Comparison of ENCODE assay signal across 9 mouse cellular contexts in genomic region chr12:102451126-102451851, GRCm38 (mm10). TPM values are rescaled to one million over a fixed set of nuclear protein-coding genes. Genes with fewer than 3 reads are reported as not detected.
DNase-seq lines count a peak whose midpoint lies in the region; ATAC-seq lines count a peak whose summit lies in the region.
"Had no signal": no experiment of that assay in that cellular context is flagged by ENCODE, and none has a peak within 500 bp of the region (broad histone marks: within the 10 kb centered on the region; RNA-seq: fewer than 3 reads in every experiment).

No protein-coding gene starts in this region.

- H3K4me1 ChIP-seq in intestine, embryonic 14.5 days (replicated peaks; ENCODE audit: control insufficient read depth, insufficient read depth, low read length): no peaks in the 10 kb centered on the region
- H3K4me1 ChIP-seq in intestine, embryonic 15.5 days (replicated peaks): no peaks in the 10 kb centered on the region
- peaks cover 24% of the 10 kb centered on the region for H3K4me1 ChIP-seq in liver, embryonic 12.5 days
- no peaks in the 10 kb centered on the region for H3K4me1 ChIP-seq in midbrain, embryonic 13.5 days (replicated peaks)

- H3K36me3 ChIP-seq in intestine, embryonic 14.5 days (ENCODE audit: control insufficient read depth, insufficient read depth, low read length): no peaks in the 10 kb centered on the region
- H3K36me3 ChIP-seq in intestine, embryonic 15.5 days: no peaks in the 10 kb centered on the region
- H3K36me3 ChIP-seq in liver, embryonic 12.5 days: no peaks in the 10 kb centered on the region
- H3K36me3 ChIP-seq in midbrain, embryonic 13.5 days: no peaks in the 10 kb centered on the region

- H3K9me3 ChIP-seq in intestine, embryonic 14.5 days (ENCODE audit: control insufficient read depth, low read length): no peaks in the 10 kb centered on the region
- H3K9me3 ChIP-seq in intestine, embryonic 15.5 days: no peaks in the 10 kb centered on the region
- no peaks in the 10 kb centered on the region for H3K9me3 ChIP-seq in liver, embryonic 12.5 days (replicated peaks)
- H3K9me3 ChIP-seq in midbrain, embryonic 13.5 days: 0 out of 2 replicates have a peak, but pooled peaks cover 2% of the 10 kb centered on the region

- no peak overlapping the region for H3K4me2 ChIP-seq in intestine, embryonic 14.5 days (ENCODE audit: low read length)
- no peak overlapping the region for H3K4me2 ChIP-seq in intestine, embryonic 15.5 days (replicated peaks)
- H3K4me2 ChIP-seq in liver, embryonic 12.5 days: no peak overlapping the region
- no peak overlapping the region for H3K4me2 ChIP-seq in midbrain, embryonic 13.5 days (replicated peaks)

- no peaks in the 10 kb centered on the region for H3K27me3 ChIP-seq in intestine, embryonic 14.5 days (replicated peaks; ENCODE audit: control insufficient read depth, insufficient read depth, low read length)
- H3K27me3 ChIP-seq in intestine, embryonic 15.5 days (replicated peaks): no peaks in the 10 kb centered on the region
- H3K27me3 ChIP-seq in liver, embryonic 12.5 days (replicated peaks): peaks cover 8% of the 10 kb centered on the region
- no peaks in the 10 kb centered on the region for H3K27me3 ChIP-seq in midbrain, embryonic 13.5 days

- 78% methylated on average over 8 of the region's 8 CpGs for WGBS in intestine, embryonic 14.5 days
- WGBS in intestine, embryonic 15.5 days: 79% methylated on average over 8 of the region's 8 CpGs
- WGBS in liver, embryonic 12.5 days (ENCODE audit: insufficient replicate concordance): 18% methylated on average over 8 of the region's 8 CpGs
- 88% methylated on average over 8 of the region's 8 CpGs for WGBS in midbrain, embryonic 13.5 days

- H3K4me3 ChIP-seq in intestine, embryonic 14.5 days (ENCODE audit: low read depth, low read length): no peak overlapping the region
- no peak overlapping the region for H3K4me3 ChIP-seq in intestine, embryonic 15.5 days (replicated peaks)
- no peak overlapping the region for H3K4me3 ChIP-seq in liver, embryonic 12.5 days
- H3K4me3 ChIP-seq in midbrain, embryonic 13.5 days (replicated peaks): no peak overlapping the region

- H3K27ac ChIP-seq in intestine, embryonic 14.5 days (ENCODE audit: low read depth): peak overlapping the region; percentile 38; the same call in 1 of the 2 replicates
- H3K27ac ChIP-seq in intestine, embryonic 15.5 days: no peak overlapping the region
- peak overlapping the region; percentile 61 for H3K27ac ChIP-seq in liver, embryonic 12.5 days
- H3K27ac ChIP-seq in midbrain, embryonic 13.5 days: no peak overlapping the region

- H3K9ac ChIP-seq in intestine, embryonic 14.5 days (ENCODE audit: low read length): no peak overlapping the region
- no peak overlapping the region for H3K9ac ChIP-seq in intestine, embryonic 15.5 days
- H3K9ac ChIP-seq in liver, embryonic 12.5 days: no peak overlapping the region
- H3K9ac ChIP-seq in midbrain, embryonic 13.5 days (replicated peaks): no peak overlapping the region

- no peak for ATAC-seq in intestine, embryonic 14.5 days (replicated peaks; ENCODE audit: low FRiP score, low TSS enrichment, low read depth)
- ATAC-seq in intestine, embryonic 15.5 days: no peak
- ATAC-seq in liver, embryonic 12.5 days: no peak
- no peak for ATAC-seq in midbrain, embryonic 13.5 days
- ATAC-seq: midbrain, embryonic 16.5 days had no signal

- no peak for DNase-seq in intestine, embryonic 14.5 days (ENCODE audit: low spot score)
- DNase-seq in thymus, postnatal 0 days (ENCODE audit: low spot score): peak; percentile 43
- no peak for DNase-seq in thymus, adult 18-20 months
- DNase-seq in telencephalon, adult 2 months (ENCODE audit: low read depth, low spot score): peak; percentile 51
- DNase-seq in ovary, postnatal 10 days (ENCODE audit: low spot score): no peak

RNA-seq across cellular contexts. Expression of gene Lgmn, which starts 11.7 kb away (rescaled TPM):
- 79.6 and 82.7 TPM in 2 replicates for polyA plus RNA-seq in intestine, embryonic 14.5 days (2014; fragmentation: Nextera tagmentation; extraction: Ambion mirVana)
- polyA plus RNA-seq in intestine, embryonic 15.5 days (2015; fragmentation: Nextera tagmentation; extraction: Ambion mirVana): 81.0 and 84.1 TPM in 2 replicates
- 75.0 and 77.3 TPM in 2 replicates for polyA plus RNA-seq in thymus, postnatal 0 days (2015; fragmentation: Nextera tagmentation; extraction: Ambion mirVana)
- 47.2 and 49.9 TPM in 2 replicates for polyA plus RNA-seq in liver, embryonic 12.5 days (2016; fragmentation: Nextera tagmentation; extraction: Ambion mirVana)
- 55.9 and 64.7 TPM in 2 replicates for polyA plus RNA-seq in midbrain, embryonic 13.5 days (2015; fragmentation: Nextera tagmentation; extraction: Ambion mirVana)

RNA-seq across cellular contexts. Expression of gene Golga5, which starts 17.6 kb away (rescaled TPM):
- 31.5 and 35.2 TPM in 2 replicates for polyA plus RNA-seq in intestine, embryonic 14.5 days (2014; fragmentation: Nextera tagmentation; extraction: Ambion mirVana)
- polyA plus RNA-seq in intestine, embryonic 15.5 days (2015; fragmentation: Nextera tagmentation; extraction: Ambion mirVana): 30.0 and 33.1 TPM in 2 replicates
- polyA plus RNA-seq in thymus, postnatal 0 days (2015; fragmentation: Nextera tagmentation; extraction: Ambion mirVana): 31.7 and 34.5 TPM in 2 replicates
- 18.5 and 19.5 TPM in 2 replicates for polyA plus RNA-seq in liver, embryonic 12.5 days (2016; fragmentation: Nextera tagmentation; extraction: Ambion mirVana)
- polyA plus RNA-seq in midbrain, embryonic 13.5 days (2015; fragmentation: Nextera tagmentation; extraction: Ambion mirVana): 31.7 and 32.3 TPM in 2 replicates

Comparison
In these comparisons a context has a peak if more than half of its experiments do, and no peak if none do; other contexts are left out.
1. DNase-seq: peak in thymus, postnatal 0 days (single experiment) and telencephalon, adult 2 months (single experiment); none in intestine, embryonic 14.5 days (single experiment), thymus, adult 18-20 months (0 of 2) and ovary, postnatal 10 days (single experiment).
2. H3K27ac ChIP-seq: peak in intestine, embryonic 14.5 days (single experiment) and liver, embryonic 12.5 days (single experiment); none in intestine, embryonic 15.5 days (single experiment) and midbrain, embryonic 13.5 days (single experiment).